Mouse (Mus musculus) testis, adult 2 months (tissue): ENCODE data around the gene Mrps18a. TPM values are rescaled to one million over a fixed set of nuclear protein-coding genes. Genes with fewer than 3 reads are reported as not detected.

Source experiments
- H3K27ac ChIP-seq: fragments of 200-500 bp; 2 replicates; pipeline ENCODE4 v1.5.1; 2012; ENCODE audit warnings: low read depth, low read length; ENCODE audit not compliant: control insufficient read depth, insufficient read depth
- H3K27me3 ChIP-seq: fragments of 200-500 bp; 2 replicates; pipeline ENCODE4 v1.6.1; 2012; ENCODE audit warnings: mild to moderate bottlenecking, low read length, moderate library complexity; ENCODE audit not compliant: control insufficient read depth, insufficient read depth
- H3K36me3 ChIP-seq: fragments of 200-500 bp; 2 replicates; pipeline ENCODE4 v1.6.1; 2012; ENCODE audit warnings: mild to moderate bottlenecking, low read length; ENCODE audit not compliant: control insufficient read depth, insufficient read depth
- H3K4me1 ChIP-seq: fragments of 200-500 bp; 2 replicates; pipeline ENCODE4 v1.6.1; 2012; ENCODE audit warnings: low read length; ENCODE audit not compliant: control insufficient read depth, insufficient read depth
- H3K4me3 ChIP-seq: fragments of 200-500 bp; 2 replicates; pipeline ENCODE4 v1.5.1; 2012; ENCODE audit warnings: low read depth, mild to moderate bottlenecking, low read length, moderate library complexity, mixed read lengths; ENCODE audit not compliant: control insufficient read depth
- CTCF ChIP-seq: fragments of 200-500 bp; IDR thresholded peaks from 2 replicates; pipeline ENCODE4 v1.5.1; 2012; ENCODE audit warnings: low read depth, mild to moderate bottlenecking, inconsistent platforms, low read length, moderate library complexity; ENCODE audit not compliant: control insufficient read depth, insufficient read depth, insufficient replicate concordance
- POLR2A ChIP-seq: fragments of 200-500 bp; IDR thresholded peaks from 2 replicates; pipeline ENCODE4 v1.6.1; 2012; ENCODE audit warnings: low read depth, mild to moderate bottlenecking, inconsistent platforms, low read length, moderate library complexity; ENCODE audit not compliant: control insufficient read depth
- polyA plus RNA-seq: library from polyadenylated mRNA; depleted of rRNA; stranded (reverse); fragments of >200 nt; gene quantifications from 2 replicates; pipeline ENCODE4 v1.2.3, GENCODE M21; 2012

Mrps18a gene
- polyA plus RNA-seq, 1 experiment = 74.0 TPM

GRCm38 (mm10) chr17:46075116-46075485, 35.7 kb upstream of the Mrps18a start:
- TF ChIP-seq POLR2A = no peak
- TF ChIP-seq CTCF = peak; percentile 16; the same call in 1 of the 2 replicates
- peaks cover 4% of the 10 kb centered on the region for H3K4me1 ChIP-seq
- H3K4me3 ChIP-seq = no peak overlapping the region
- H3K27me3 ChIP-seq = no peaks in the 10 kb centered on the region
- H3K36me3 ChIP-seq = no peaks in the 10 kb centered on the region
- no peak overlapping the region for H3K27ac ChIP-seq

DNA sequence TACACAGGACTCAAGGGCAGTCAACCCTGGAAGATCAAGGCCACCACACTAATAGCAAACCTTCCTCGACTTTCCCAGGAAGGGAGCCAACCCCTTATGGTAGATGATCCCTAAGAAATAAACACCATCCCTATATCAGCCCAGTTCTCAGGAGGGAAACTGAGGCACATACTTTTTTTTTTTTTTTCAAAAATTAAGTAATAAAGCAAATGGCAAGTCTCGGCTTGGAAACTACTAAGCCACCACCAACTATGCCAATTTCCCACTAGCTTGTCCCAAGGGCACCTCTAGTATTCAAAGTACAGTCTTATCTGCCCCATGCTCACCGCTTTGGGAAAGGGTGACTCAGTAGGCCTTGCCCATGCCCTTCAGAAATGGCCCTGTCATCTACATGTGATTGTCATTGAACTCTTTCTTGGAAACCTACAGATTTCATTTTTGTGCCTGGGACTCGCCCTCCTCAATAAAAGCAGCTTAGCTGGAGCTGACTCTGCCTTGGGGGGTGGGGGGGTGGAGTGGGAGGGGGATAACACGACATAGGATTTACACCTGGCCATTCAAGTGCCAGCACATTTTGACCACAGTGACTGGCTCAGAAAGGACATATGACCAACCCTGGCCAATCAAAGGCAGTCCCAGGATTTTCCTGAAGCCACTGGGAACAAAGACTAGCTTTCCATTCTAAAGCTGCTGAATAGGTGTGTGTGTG, 35.1 kb upstream of the Mrps18a start:
- H3K27ac ChIP-seq = no peak overlapping the region
- no peaks in the 10 kb centered on the region for H3K36me3 ChIP-seq
- no peaks in the 10 kb centered on the region for H3K27me3 ChIP-seq
- no peak overlapping the region for H3K4me3 ChIP-seq
- TF ChIP-seq CTCF (no peak), POLR2A (no peak)
- H3K4me1 ChIP-seq = peaks cover 4% of the 10 kb centered on the region

DNA sequence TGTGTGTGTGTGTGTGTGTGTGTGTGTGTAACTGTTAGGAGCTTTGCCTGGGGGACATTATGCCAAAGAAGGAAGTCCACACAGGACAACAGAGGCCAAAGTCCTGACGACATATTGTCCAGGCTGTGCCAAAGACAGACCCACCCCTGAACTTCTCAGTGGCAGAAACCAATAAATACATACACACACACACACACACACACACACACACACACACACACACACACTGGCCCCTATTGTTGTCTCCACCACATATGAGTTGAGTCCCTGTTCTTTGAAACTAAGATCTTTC, 34.6 kb upstream of the Mrps18a start:
- peaks cover 4% of the 10 kb centered on the region for H3K4me1 ChIP-seq
- no peaks in the 10 kb centered on the region for H3K36me3 ChIP-seq
- H3K4me3 ChIP-seq = no peak overlapping the region
- TF ChIP-seq POLR2A (no peak), CTCF (no peak)
- H3K27ac ChIP-seq = no peak overlapping the region
- no peaks in the 10 kb centered on the region for H3K27me3 ChIP-seq

DNA sequence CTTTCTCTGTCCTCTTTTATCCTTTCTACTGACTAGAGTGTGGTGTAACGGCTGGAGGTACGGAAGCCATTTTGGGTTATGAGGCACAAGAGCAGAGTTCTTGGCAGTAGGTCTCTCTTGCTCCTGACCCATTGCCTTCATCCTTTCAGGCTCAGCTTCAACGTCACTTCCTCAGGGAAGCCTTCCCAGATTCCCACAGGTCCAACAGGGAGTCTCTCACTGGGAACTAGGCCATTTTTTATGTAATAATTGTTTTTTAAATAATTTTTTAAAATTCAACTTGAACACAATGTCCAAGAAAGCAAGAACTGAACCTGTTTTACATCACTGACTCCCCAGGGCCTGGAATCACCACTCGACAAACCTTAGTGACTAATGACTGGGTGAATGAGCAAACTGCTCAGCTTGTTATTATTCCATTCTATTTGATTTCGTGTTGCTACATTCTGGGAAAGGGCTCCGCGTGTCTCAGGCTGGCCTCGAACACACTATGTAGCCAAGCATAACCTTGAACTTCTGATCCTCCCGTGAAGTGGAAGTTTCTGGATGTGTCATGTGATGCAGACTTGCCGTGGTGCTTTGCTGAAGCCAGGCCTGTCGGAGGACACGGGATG, 32.8 kb upstream of the Mrps18a start:
- Histone ChIP-seq H3K27me3 (no peaks in the 10 kb centered on the region), H3K27ac (no peak overlapping the region), H3K4me1 (peaks cover 7% of the 10 kb centered on the region), H3K36me3 (no peaks in the 10 kb centered on the region), H3K4me3 (no peak overlapping the region)
- TF ChIP-seq POLR2A (no peak), CTCF (no peak)

DNA sequence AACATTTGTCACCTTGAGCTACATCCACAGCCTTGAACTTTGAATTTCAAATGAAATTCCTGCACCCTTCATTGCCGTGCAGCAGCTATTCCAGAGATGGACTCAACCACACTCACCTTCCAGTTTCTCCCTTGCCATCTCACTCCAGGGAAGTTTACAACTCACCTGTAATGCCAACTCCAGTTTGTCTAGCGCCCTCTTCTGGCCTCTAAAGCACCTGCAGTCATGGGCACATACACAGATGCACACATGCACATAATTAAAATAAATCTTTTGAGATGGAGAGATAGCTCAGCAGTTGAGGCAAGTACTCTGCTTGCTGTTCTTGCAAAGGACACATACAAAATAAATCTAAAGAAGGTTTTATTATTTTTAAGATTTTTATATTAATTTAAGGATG, 31.7 kb upstream of the Mrps18a start:
- peak; percentile 19; the same call in 1 of the 2 replicates for TF ChIP-seq CTCF
- TF ChIP-seq POLR2A = no peak

GRCm38 (mm10) chr17:46080388-46080787, 30.4 kb upstream of the Mrps18a start:
- no peak overlapping the region for H3K27ac ChIP-seq
- H3K36me3 ChIP-seq = no peaks in the 10 kb centered on the region
- no peak for TF ChIP-seq CTCF
- no peak for TF ChIP-seq POLR2A
- no peaks in the 10 kb centered on the region for H3K27me3 ChIP-seq
- H3K4me1 ChIP-seq = peaks cover 2% of the 10 kb centered on the region
- H3K4me3 ChIP-seq = no peak overlapping the region

More for the DNA sequence above, 31.7 kb upstream of the Mrps18a start:
- H3K27me3 ChIP-seq = no peaks in the 10 kb centered on the region
- H3K4me3 ChIP-seq = no peak overlapping the region
- H3K27ac ChIP-seq = no peak overlapping the region
- H3K36me3 ChIP-seq = no peaks in the 10 kb centered on the region
- peaks cover 2% of the 10 kb centered on the region for H3K4me1 ChIP-seq

- H3K36me3 ChIP-seq = no peaks in the 10 kb centered on the region
- TF ChIP-seq CTCF = no peak
- TF ChIP-seq POLR2A = no peak
- H3K27me3 ChIP-seq = no peaks in the 10 kb centered on the region
- no peak overlapping the region for H3K4me3 ChIP-seq
- peaks cover 2% of the 10 kb centered on the region for H3K4me1 ChIP-seq
- no peak overlapping the region for H3K27ac ChIP-seq
Measured at GRCm38 (mm10) chr17:46081042-46081441, 29.7 kb upstream of the Mrps18a start.
